Mouse (Mus musculus) cerebellum, adult 2 months (tissue): Measurements from ENCODE around the gene Psrc1.

Experiments
- CTCF ChIP-seq: fragments of 200-500 bp; IDR thresholded peaks from 2 replicates; pipeline ENCODE4 v1.5.1; 2011; ENCODE audit warnings: low read depth, mild to moderate bottlenecking, control low read depth, low read length, moderate library complexity, borderline replicate concordance; ENCODE audit not compliant: insufficient read depth
- POLR2A ChIP-seq: fragments of 200-500 bp; IDR thresholded peaks from 2 replicates; pipeline ENCODE4 v1.6.1; 2011; ENCODE audit warnings: low read length, control low read depth, borderline replicate concordance; ENCODE audit not compliant: insufficient read depth

DNA sequence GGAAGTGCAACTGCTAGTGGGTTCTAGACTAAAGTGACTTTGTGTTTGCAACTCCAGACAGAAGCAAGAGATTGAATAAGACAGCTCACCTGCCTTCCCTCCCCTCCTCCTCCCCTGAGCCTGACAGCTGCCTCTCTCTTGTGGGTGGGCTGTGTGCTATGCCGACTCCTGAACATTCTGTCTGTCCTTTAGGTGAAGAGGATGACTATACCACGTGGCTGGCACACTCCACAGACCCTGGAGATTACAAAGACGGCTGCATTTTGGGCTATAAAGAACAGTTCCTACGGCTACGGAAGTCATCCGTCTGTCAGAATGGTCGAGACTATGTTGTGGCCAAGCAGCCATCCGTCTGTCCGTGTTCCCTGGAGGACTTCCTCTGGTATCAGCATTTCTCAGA, 35.3 kb upstream of the Psrc1 start:
- no peak for TF ChIP-seq CTCF
- no peak for TF ChIP-seq POLR2A
